Mouse (Mus musculus): ENCODE measurements at regions not wholly inside any gene's neighbourhood (a gene's known extent, or its start where the extent isn't known, plus 50 kb on each side); places are given as distances from the start of the nearest gene placed in this dataset.
A peak's percentile ranks its signal among the peaks of the same experiment; 100 is the strongest.

DNA sequence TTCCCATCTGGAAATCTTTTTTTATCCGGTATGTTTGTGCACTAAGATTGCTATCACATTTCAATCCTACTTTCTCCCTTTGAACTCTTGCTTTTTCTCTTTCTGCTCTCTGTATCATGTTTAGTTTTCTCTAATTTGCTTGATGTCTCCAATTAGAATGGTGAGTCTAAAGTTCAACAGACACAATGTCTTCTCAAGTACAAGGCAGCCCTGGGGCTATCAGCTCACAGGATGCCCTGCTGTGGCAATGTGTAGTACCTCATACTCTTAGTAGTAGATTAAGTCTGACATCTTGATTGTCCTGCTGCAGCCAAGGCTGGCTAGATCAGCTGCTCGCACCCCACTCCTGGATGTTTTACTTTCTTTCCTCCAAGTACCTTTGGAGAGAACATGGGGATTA lies 186.4 kb downstream of the Irs2 start:
- DNase-seq = no peak

- DNase-seq = no peak
Observed at GRCm38 (mm10) chr8:10814499-10814898, 193.8 kb downstream of the Irs2 start.

DNA sequence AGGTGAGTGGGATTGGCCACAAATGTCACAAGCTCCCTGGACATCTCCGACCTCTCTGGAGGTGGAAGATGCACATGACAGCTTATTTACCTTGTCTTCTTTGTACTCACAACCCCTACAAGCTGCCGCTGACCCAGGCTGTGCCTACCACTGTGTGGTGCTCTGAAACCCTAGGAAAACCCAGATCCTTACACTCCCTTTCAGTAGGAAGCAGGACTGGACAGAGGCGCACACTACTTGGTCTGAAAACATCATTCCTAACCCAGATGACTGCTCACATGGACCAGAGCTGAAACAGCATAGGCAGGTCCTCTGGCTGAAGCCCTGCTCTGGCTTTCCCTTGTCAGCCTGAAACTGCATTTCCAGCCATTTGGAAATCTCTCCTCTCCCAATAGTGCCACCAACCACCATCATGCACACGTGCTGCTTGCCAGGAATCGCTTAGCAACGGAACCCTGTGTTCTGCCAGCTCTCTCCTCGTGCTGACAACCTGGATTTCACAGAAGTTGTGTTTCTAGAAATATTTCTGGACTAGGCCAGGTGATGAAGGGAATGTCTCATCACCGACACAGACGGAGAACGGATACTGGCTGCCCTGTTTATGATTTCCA lies 196.1 kb downstream of the Irs2 start:
- DNase-seq = no peak

GRCm38 (mm10) chr8:10807040-10807439 lies 201.2 kb downstream of the Irs2 start:
- DNase-seq = no peak

DNA sequence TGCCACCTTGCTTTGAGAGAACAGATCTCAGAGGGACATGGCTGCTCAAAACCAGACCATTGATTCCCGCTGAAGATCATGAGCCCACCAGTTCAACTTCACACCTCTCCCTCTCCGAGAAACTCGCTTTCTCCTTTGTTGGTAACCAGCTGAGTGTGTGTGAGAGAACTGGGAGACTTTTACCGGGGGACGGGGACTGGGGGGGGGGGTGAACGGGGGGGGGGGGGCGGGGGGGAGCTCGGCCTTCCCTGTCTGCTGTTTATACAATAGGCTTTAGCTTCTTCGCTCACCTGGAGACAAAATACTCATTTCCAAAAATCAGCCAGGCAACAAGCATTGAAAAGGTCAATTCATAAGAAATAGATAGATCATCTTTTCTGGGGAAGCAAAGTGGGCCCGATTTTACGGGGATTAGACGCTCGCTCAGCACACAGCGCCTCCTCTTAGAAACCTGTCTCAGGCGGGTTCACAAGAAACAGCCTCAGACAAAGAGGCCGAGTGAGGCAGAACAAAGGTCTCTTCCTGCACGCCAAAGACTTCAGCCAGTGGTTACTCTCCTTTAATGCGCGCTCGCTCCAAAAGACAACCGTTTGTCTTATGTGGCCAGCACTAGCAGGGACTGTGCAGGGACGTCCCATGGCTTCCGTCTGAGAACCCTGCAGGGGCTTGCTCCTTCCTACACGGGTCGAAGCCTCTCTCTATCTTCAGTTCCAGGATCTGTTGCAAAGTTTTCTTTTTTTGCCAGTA lies 202.7 kb downstream of the Irs2 start:
- peak; percentile 11 to 27 for DNase-seq

DNA sequence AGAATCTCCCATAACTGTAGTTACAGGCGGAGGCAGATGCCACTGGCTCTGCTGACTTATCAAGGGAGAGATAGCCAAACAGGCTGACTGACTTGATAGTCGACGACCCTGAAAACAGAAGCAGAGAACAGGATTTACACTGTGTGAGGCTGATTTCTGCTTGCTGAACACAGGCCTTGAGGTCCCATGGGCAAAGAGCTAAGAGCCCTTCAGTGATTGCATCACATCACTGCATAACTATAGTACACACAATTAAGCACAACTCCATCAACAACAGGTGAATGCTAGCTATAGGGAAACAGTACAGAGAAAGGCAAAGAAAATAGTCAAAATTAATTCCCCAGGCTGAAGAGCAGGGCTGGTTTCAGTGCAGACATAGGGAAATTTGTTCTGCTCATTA lies 203.3 kb downstream of the Irs2 start:
- no peak for DNase-seq

GRCm38 (mm10) chr8:10802003-10802402 lies 206.3 kb downstream of the Irs2 start:
- DNase-seq = no peak

DNA sequence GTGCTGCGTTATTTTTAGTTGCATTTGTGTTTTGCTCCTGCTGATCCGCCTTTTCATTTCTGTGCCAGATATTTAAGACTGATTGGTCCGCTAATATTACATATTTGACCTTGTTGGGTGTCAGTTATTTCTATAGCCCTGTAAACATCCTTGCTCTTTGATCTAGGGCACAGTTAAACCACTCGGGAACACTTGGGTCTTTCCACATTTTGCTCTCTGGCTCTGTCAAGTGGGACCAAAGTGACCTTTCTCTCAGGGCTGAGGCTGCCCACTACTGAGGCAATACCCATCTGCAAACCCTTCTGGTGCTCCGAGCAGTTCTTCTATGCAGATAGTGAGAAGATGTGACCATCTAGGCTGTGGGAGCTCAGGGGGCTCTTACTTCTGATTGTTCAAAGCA lies 206.7 kb downstream of the Irs2 start:
- no peak for DNase-seq

DNA sequence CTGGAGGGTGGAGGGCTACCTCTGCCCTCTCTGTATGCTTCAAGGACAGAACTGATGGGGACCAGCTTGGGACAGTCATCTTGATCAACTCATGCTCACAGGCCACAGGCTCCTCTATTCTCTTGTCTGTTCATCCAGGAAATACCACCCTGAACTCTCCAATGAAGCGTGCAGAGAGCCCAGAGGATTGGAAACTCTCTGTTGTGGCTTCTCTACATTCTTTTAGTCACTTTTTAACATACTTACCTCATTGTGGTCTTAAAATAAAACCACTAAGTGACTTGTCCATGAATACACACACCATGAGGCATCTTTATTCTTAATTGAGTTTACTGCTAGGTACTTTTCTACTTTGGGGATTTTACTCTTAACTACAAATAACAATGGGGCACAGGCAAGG lies 209.8 kb downstream of the Irs2 start:
- DNase-seq = no peak

GRCm38 (mm10) chr8:10794367-10795189 lies 213.7 kb downstream of the Irs2 start:
- no peak for DNase-seq

DNA sequence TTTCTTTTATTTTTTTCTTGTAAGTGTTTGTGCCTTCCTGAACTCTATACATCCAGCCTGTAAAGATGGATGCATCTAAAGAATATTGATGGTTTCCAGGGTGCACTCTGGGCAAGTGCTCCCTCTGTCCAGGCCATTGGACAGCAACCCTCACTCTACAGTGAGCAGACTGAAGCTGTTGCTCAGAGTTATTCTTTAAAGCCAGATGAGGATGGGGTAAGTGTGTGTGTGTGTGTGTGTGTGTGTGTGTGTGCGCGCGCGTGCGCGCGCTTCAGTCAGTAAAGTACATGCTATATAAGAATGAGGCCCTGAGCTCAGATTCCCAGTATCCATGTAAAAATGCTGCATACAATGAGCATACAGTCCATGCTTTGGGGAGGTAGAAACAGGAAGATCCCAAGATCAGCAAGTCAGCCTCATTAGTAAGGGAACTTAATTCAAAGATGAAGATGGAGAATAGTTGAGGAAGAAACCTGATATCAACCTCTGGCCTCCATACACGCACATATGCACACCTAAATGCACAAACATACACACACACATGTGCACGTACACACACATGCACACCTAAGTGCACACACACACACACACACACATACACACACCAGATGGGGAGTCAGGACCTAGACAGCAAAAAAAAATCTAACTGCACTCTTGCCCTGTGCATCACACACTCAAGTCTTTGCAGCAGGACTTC lies 214.4 kb downstream of the Irs2 start:
- no peak for DNase-seq

DNA sequence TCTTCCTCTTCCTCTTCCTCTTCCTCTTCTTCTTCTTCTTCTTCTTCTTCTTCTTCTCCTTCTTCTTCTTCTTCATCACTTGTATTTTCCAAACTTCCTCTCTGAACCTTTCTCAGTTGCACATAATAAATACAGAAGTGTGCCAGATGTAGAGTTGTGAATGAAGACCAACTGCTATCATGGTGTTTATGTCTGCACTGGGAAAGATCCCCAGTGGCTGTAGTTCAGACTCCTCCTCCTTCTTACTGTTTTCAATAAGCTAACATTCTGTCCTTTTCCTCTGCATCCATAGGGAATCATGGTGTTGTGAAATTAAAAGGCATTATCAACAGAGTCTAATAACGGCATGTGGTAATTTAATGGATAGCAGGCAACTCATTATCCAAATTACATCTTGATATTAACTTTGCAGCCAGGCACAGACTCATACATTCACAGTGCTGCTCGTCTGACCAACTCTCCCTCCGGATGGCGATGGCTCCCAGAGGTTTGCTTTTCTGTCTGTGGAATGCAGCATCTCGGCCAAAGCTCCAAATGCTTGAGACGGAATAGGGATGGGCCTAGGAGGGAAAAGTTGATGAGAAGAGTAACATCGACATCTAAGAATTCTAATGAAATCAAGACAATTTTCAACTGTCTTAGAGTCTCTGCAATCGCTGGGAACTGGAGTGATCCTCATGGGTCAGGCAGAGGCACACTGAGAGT lies 219.6 kb downstream of the Irs2 start:
- peak in 1 of 2 experiments; percentile 30 for DNase-seq

GRCm38 (mm10) chr8:10785801-10786200 lies 222.5 kb downstream of the Irs2 start:
- DNase-seq = no peak

DNA sequence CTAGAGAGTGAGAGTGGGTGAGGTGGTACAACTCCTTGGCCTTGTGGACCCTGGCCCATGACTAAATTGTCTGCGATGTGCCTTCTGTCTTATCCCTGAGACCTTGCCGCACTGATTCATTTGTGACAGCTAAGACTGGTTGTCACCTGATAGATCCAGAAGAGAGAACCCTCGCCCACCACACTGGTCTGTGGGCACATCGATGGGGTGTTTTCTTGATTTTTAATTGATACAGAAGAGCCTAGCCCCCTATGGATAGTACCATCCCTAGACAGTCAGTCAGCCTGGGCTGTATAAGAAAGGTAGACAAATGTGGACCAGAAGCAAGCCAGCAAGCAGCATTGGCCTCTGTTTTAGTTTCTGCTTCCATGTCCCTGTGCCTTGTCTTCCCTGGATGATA lies 222.9 kb downstream of the Irs2 start:
- no peak for DNase-seq

DNA sequence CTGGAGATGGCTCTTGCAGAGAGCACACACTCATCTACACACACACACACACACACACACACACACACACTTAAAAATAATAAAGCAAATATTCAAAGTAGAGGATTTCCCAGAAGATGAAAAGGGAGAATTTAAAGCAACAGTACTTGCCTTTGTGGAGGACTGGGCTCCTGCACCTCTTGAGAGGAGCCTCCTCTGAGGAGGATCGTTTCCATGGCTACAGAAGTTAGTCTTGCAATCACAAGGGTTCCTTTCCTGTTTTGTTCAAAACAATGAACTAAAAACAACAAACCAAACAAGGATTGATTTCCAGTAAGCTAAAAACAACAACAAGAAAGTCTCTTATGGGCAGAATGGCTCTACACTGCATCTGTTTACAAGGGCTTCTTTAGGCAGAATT lies 223.8 kb downstream of the Irs2 start:
- DNase-seq = no peak

DNA sequence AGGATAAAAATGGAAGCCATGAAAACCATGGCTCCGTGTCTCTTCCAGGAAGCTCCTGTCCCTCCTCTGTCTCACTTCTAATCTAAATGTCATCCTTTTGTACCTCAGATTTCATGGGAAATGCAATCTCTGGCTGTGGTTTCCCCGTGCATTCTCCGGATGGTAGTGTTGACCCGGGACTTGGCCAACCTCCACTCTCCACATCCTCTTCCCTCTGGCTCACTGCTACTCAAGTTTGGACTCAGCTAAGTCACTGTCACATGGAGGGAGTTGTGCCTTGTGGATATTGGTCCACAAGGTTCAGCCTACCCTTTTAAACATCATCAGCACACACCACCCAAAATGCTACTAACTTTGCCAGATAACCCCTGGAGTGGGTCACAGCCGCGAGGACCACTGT lies 226.4 kb downstream of the Irs2 start:
- DNase-seq = no peak

DNA sequence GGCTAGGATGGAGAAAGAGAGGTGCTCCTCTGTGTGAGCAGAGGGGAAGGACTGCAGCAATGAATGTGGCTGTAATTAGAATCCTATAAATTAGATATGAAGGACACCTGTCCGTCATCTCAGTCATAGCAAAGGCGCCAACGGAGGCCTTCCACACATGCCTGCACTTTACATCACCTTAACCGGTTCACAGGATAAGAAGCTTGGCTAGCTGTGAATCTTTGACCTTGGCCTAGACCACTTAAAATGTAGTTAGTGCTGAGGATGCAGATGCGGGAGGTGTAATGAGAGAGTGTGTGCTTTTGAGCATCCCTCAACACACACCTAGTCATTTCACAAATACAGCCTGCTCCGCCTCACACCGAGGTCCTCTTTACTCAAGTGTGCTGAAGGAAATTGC lies 228.6 kb downstream of the Irs2 start:
- no peak for DNase-seq

GRCm38 (mm10) chr8:10775202-10776010 lies 232.9 kb downstream of the Irs2 start:
- DNase-seq = no peak

- no peak for DNase-seq
Observed at GRCm38 (mm10) chr8:10774778-10775177, 233.5 kb downstream of the Irs2 start.

GRCm38 (mm10) chr8:10768181-10768580 lies 240.1 kb downstream of the Irs2 start:
- no peak for DNase-seq

- no peak for DNase-seq
Observed at GRCm38 (mm10) chr8:10763907-10764306, 244.4 kb downstream of the Irs2 start.

Measured in kidney, postnatal 4 days (tissue).